Mouse (Mus musculus) forebrain, embryonic 12.5 days (tissue): ENCODE measurements around the gene Tmem132d. TPM values are rescaled to one million over a fixed set of nuclear protein-coding genes. Genes with fewer than 3 reads are reported as not detected.

Experiments
- ATAC-seq: fragments of 200-750 bp; cut with Nextera tagmentation; 2 replicates; pipeline ENCODE4 v1.8.0; 2017; ENCODE audit warnings: moderate TSS enrichment; ENCODE audit not compliant: low FRiP score
- H3K27ac ChIP-seq: fragments of 300-500 bp; sonication (generic); 2 replicates; pipeline ENCODE4 v1.5.1; 2016; ENCODE audit warnings: mild to moderate bottlenecking
- H3K27me3 ChIP-seq: fragments of 300-500 bp; sonication (generic); 2 replicates; pipeline ENCODE4 v1.6.1; 2016; ENCODE audit warnings: mild to moderate bottlenecking
- H3K36me3 ChIP-seq: fragments of 300-500 bp; sonication (generic); replicated peaks from 2 replicates; pipeline ENCODE4 v1.6.1; 2016; ENCODE audit warnings: mild to moderate bottlenecking
- H3K4me1 ChIP-seq: fragments of 300-500 bp; sonication (generic); 2 replicates; pipeline ENCODE4 v1.6.1; 2016
- H3K4me2 ChIP-seq: fragments of 300-500 bp; sonication (generic); 2 replicates; pipeline ENCODE4 v1.6.1; 2016; ENCODE audit warnings: mild to moderate bottlenecking, moderate library complexity
- H3K4me3 ChIP-seq: fragments of 300-500 bp; sonication (generic); replicated peaks from 2 replicates; pipeline ENCODE4 v1.5.1; 2016; ENCODE audit warnings: mild to moderate bottlenecking
- H3K9ac ChIP-seq: fragments of 300-500 bp; sonication (generic); 2 replicates; pipeline ENCODE4 v1.6.1; 2016; ENCODE audit warnings: mild to moderate bottlenecking
- H3K9me3 ChIP-seq: fragments of 300-500 bp; sonication (generic); 2 replicates; pipeline ENCODE4 v1.6.1; 2016
- WGBS: fragments of 180-500 bp; shearing (Covaris S2); methylation state at CpG from one replicate; pipeline ENCODE4 v1.1.7; 2016; 5-methylcytosine and 5-hydroxymethylcytosine counted together
- polyA plus RNA-seq: library from polyadenylated mRNA; unstranded; fragments of >200 nt; fragmentation: Nextera tagmentation; extraction: Ambion mirVana; gene quantifications from 2 replicates; pipeline ENCODE4 v1.2.1, GENCODE M21; 2016

Tmem132d gene
- 0.47 and 0.60 TPM in 2 replicates for polyA plus RNA-seq

- peak within 1 kb of the TSS; percentile 56 for H3K4me3 ChIP-seq
- peaks cover 74% of the 10 kb centered on the region for H3K27me3 ChIP-seq
- peak within 1 kb of the TSS; percentile 48 for H3K9ac ChIP-seq
- peaks cover 16% of the 10 kb centered on the region for H3K4me1 ChIP-seq
- ATAC-seq, result no peak
- 1% methylated on average over 40 of the region's 40 CpGs for WGBS
- no peaks in the 10 kb centered on the region for H3K36me3 ChIP-seq
- no peak within 1 kb of the TSS for H3K27ac ChIP-seq
- no peaks in the 10 kb centered on the region for H3K9me3 ChIP-seq
- peak within 1 kb of the TSS; percentile 93 for H3K4me2 ChIP-seq
These were observed at the start of gene Tmem132d for GRCm38 (mm10) chr5:128432916-128433315. Gene Tmem132d (minus strand): TSS chr5:128433077.

GRCm38 (mm10) chr5:128480816-128481215 is 47.9 kb upstream of the Tmem132d start:
- Histone ChIP-seq H3K36me3 (no peaks in the 10 kb centered on the region), H3K9me3 (no peaks in the 10 kb centered on the region), H3K27me3 (peaks cover 25% of the 10 kb centered on the region), H3K4me2 (no peak overlapping the region), H3K4me3 (no peak overlapping the region), H3K9ac (no peak overlapping the region), H3K4me1 (peaks cover 15% of the 10 kb centered on the region), H3K27ac (no peak overlapping the region)
- no peak for ATAC-seq
- WGBS, result 85% methylated on average over 6 of the region's 6 CpGs

GRCm38 (mm10) chr5:128475372-128475771 is 42.5 kb upstream of the Tmem132d start:
- Histone ChIP-seq H3K27me3 (no peaks in the 10 kb centered on the region), H3K27ac (no peak overlapping the region), H3K4me3 (no peak overlapping the region), H3K9ac (no peak overlapping the region), H3K9me3 (no peaks in the 10 kb centered on the region), H3K4me2 (no peak overlapping the region), H3K4me1 (no peaks in the 10 kb centered on the region), H3K36me3 (no peaks in the 10 kb centered on the region)
- ATAC-seq, result no peak
- 91% methylated on average over 8 of the region's 8 CpGs for WGBS

GRCm38 (mm10) chr5:128469812-128470211 is 36.9 kb upstream of the Tmem132d start:
- H3K27ac ChIP-seq, result no peak overlapping the region
- H3K9ac ChIP-seq, result no peak overlapping the region
- H3K4me3 ChIP-seq, result no peak overlapping the region
- 80% methylated on average over 14 of the region's 14 CpGs for WGBS
- no peaks in the 10 kb centered on the region for H3K27me3 ChIP-seq
- no peak for ATAC-seq
- no peaks in the 10 kb centered on the region for H3K9me3 ChIP-seq
- H3K4me1 ChIP-seq, result peaks cover 3% of the 10 kb centered on the region; the same call in 1 of the 2 replicates
- no peak overlapping the region for H3K4me2 ChIP-seq
- no peaks in the 10 kb centered on the region for H3K36me3 ChIP-seq

GRCm38 (mm10) chr5:128464514-128464913 is 31.6 kb upstream of the Tmem132d start:
- Histone ChIP-seq H3K9ac (no peak overlapping the region), H3K4me2 (no peak overlapping the region), H3K4me3 (no peak overlapping the region), H3K9me3 (no peaks in the 10 kb centered on the region), H3K27ac (no peak overlapping the region), H3K4me1 (peaks cover 10% of the 10 kb centered on the region; the same call in 1 of the 2 replicates), H3K36me3 (no peaks in the 10 kb centered on the region), H3K27me3 (no peaks in the 10 kb centered on the region)
- no peak for ATAC-seq
- 11% methylated on average over 9 of the region's 9 CpGs for WGBS

GRCm38 (mm10) chr5:128460605-128461004 is 27.7 kb upstream of the Tmem132d start:
- no peak for ATAC-seq
- WGBS, result 53% methylated on average over 3 of the region's 3 CpGs

GRCm38 (mm10) chr5:128455732-128456131 is 22.9 kb upstream of the Tmem132d start:
- Histone ChIP-seq H3K27me3 (0 out of 2 replicates have a peak, but pooled peaks cover 4% of the 10 kb centered on the region), H3K4me2 (no peak overlapping the region), H3K4me3 (no peak overlapping the region), H3K4me1 (peaks cover 10% of the 10 kb centered on the region), H3K27ac (no peak overlapping the region), H3K9ac (no peak overlapping the region), H3K9me3 (no peaks in the 10 kb centered on the region), H3K36me3 (no peaks in the 10 kb centered on the region)
- WGBS, result 84% methylated on average over 12 of the region's 12 CpGs
- ATAC-seq, result no peak

More at GRCm38 (mm10) chr5:128460605-128461004, 27.7 kb upstream of the Tmem132d start:
- no peak overlapping the region for H3K27ac ChIP-seq
- peaks cover 10% of the 10 kb centered on the region; the same call in 1 of the 2 replicates for H3K4me1 ChIP-seq
- H3K36me3 ChIP-seq, result no peaks in the 10 kb centered on the region
- no peaks in the 10 kb centered on the region for H3K27me3 ChIP-seq
- H3K9ac ChIP-seq, result no peak overlapping the region
- H3K4me2 ChIP-seq, result no peak overlapping the region
- H3K4me3 ChIP-seq, result no peak overlapping the region
- no peaks in the 10 kb centered on the region for H3K9me3 ChIP-seq

- no peak overlapping the region; the same call in 1 of the 2 replicates for H3K9ac ChIP-seq
- peak; percentile 73 for ATAC-seq
- H3K4me2 ChIP-seq, result no peak overlapping the region
- no peaks in the 10 kb centered on the region for H3K36me3 ChIP-seq
- peak overlapping the region; percentile 76 for H3K27ac ChIP-seq
- 0 out of 2 replicates have a peak, but pooled peaks cover 4% of the 10 kb centered on the region for H3K27me3 ChIP-seq
- peaks cover 10% of the 10 kb centered on the region for H3K4me1 ChIP-seq
- WGBS, result 23% methylated on average over 6 of the region's 6 CpGs
- H3K9me3 ChIP-seq, result no peaks in the 10 kb centered on the region
- H3K4me3 ChIP-seq, result no peak overlapping the region
These were observed 19.3 kb upstream of the Tmem132d start for GRCm38 (mm10) chr5:128452196-128452595.

- no peak for ATAC-seq
- 81% methylated on average over 3 of the region's 3 CpGs for WGBS
- no peak overlapping the region; the same call in 1 of the 2 replicates for H3K27ac ChIP-seq
- peaks cover 10% of the 10 kb centered on the region for H3K4me1 ChIP-seq
- no peak overlapping the region for H3K4me2 ChIP-seq
- no peaks in the 10 kb centered on the region for H3K9me3 ChIP-seq
- H3K36me3 ChIP-seq, result no peaks in the 10 kb centered on the region
- H3K27me3 ChIP-seq, result 0 out of 2 replicates have a peak, but pooled peaks cover 6% of the 10 kb centered on the region
- no peak overlapping the region for H3K9ac ChIP-seq
- H3K4me3 ChIP-seq, result no peak overlapping the region
These were observed 17.9 kb upstream of the Tmem132d start for GRCm38 (mm10) chr5:128450808-128451207.

- Histone ChIP-seq H3K27ac (no peak overlapping the region), H3K27me3 (peaks cover 54% of the 10 kb centered on the region), H3K4me2 (no peak overlapping the region; the same call in 1 of the 2 replicates), H3K9me3 (no peaks in the 10 kb centered on the region), H3K4me3 (no peak overlapping the region), H3K36me3 (no peaks in the 10 kb centered on the region), H3K4me1 (peaks cover 17% of the 10 kb centered on the region), H3K9ac (no peak overlapping the region)
- 21% methylated on average over 6 of the region's 6 CpGs for WGBS
- ATAC-seq, result no peak
These were observed 12.0 kb upstream of the Tmem132d start for GRCm38 (mm10) chr5:128444876-128445275.

- H3K9ac ChIP-seq, result no peak overlapping the region
- ATAC-seq, result no peak
- no peaks in the 10 kb centered on the region for H3K9me3 ChIP-seq
- peaks cover 57% of the 10 kb centered on the region for H3K27me3 ChIP-seq
- H3K4me1 ChIP-seq, result peaks cover 17% of the 10 kb centered on the region
- peak overlapping the region; percentile 26 for H3K4me3 ChIP-seq
- no peaks in the 10 kb centered on the region for H3K36me3 ChIP-seq
- H3K27ac ChIP-seq, result no peak overlapping the region
- WGBS, result 24% methylated on average over 4 of the region's 4 CpGs
- peak overlapping the region; percentile 50 for H3K4me2 ChIP-seq
These were observed 11.0 kb upstream of the Tmem132d start for GRCm38 (mm10) chr5:128443848-128444247.

- no peak overlapping the region for H3K9ac ChIP-seq
- H3K4me2 ChIP-seq, result no peak overlapping the region
- no peak overlapping the region for H3K4me3 ChIP-seq
- no peak overlapping the region for H3K27ac ChIP-seq
- 8% methylated on average over 5 of the region's 5 CpGs for WGBS
- ATAC-seq, result no peak
- H3K36me3 ChIP-seq, result no peaks in the 10 kb centered on the region
- no peaks in the 10 kb centered on the region for H3K9me3 ChIP-seq
- peaks cover 17% of the 10 kb centered on the region for H3K4me1 ChIP-seq
- peaks cover 83% of the 10 kb centered on the region for H3K27me3 ChIP-seq
These were observed 8.2 kb upstream of the Tmem132d start for GRCm38 (mm10) chr5:128441121-128441520.

GRCm38 (mm10) chr5:128439828-128440227 is 7.0 kb upstream of the Tmem132d start:
- Histone ChIP-seq H3K4me2 (no peak overlapping the region), H3K4me3 (no peak overlapping the region), H3K36me3 (no peaks in the 10 kb centered on the region), H3K9ac (no peak overlapping the region), H3K9me3 (no peaks in the 10 kb centered on the region), H3K4me1 (peaks cover 16% of the 10 kb centered on the region), H3K27ac (no peak overlapping the region), H3K27me3 (peaks cover 78% of the 10 kb centered on the region)
- under 1% methylated on average over 5 of the region's 5 CpGs for WGBS
- ATAC-seq, result peak; percentile 75; the same call in 1 of the 2 replicates
